Mouse (Mus musculus) thymus, adult 2 months (tissue): ENCODE data around the gene Rpl31. TPM values are rescaled to one million over a fixed set of nuclear protein-coding genes. Genes with fewer than 3 reads are reported as not detected.

ENCODE experiments used
- DNase-seq: peaks from one replicate; pipeline ENCODE4 v3.0.0; 2021
- H3K27ac ChIP-seq: fragments of 200-500 bp; 2 replicates; pipeline ENCODE4 v1.5.1; 2012; ENCODE audit warnings: low read length, control low read depth; ENCODE audit not compliant: control insufficient read depth, insufficient read depth
- H3K27me3 ChIP-seq: fragments of 200-500 bp; 2 replicates; pipeline ENCODE4 v1.6.1; 2012; ENCODE audit warnings: mild to moderate bottlenecking, low read length, moderate library complexity, mixed read lengths; ENCODE audit not compliant: control insufficient read depth, insufficient read depth
- H3K36me3 ChIP-seq: fragments of 200-500 bp; 2 replicates; pipeline ENCODE4 v1.6.1; 2012; ENCODE audit warnings: mild to moderate bottlenecking, low read length, moderate library complexity; ENCODE audit not compliant: control insufficient read depth, insufficient read depth
- H3K4me1 ChIP-seq: fragments of 200-500 bp; replicated peaks from 2 replicates; pipeline ENCODE4 v1.6.1; 2012; ENCODE audit warnings: low read length; ENCODE audit not compliant: control insufficient read depth, insufficient read depth
- H3K4me3 ChIP-seq: fragments of 200-500 bp; 2 replicates; pipeline ENCODE4 v1.5.1; 2012; ENCODE audit warnings: mild to moderate bottlenecking, low read length, control low read depth, moderate library complexity; ENCODE audit not compliant: control insufficient read depth, insufficient read depth
- CTCF ChIP-seq: fragments of 200-500 bp; IDR thresholded peaks from 2 replicates; pipeline ENCODE4 v1.5.1; 2012; ENCODE audit warnings: mild to moderate bottlenecking, control low read depth, low read length, moderate library complexity, borderline replicate concordance; ENCODE audit not compliant: control insufficient read depth, poor library complexity, insufficient read depth; ENCODE audit errors: extremely low read depth
- POLR2A ChIP-seq: fragments of 200-500 bp; IDR thresholded peaks from 2 replicates; pipeline ENCODE4 v1.6.1; 2012; ENCODE audit warnings: mild to moderate bottlenecking, low read length, control low read depth, moderate library complexity; ENCODE audit not compliant: control insufficient read depth, poor library complexity, insufficient read depth; ENCODE audit errors: extremely low read depth
- WGBS: fragments of 180-500 bp; shearing (Covaris S2); methylation state at CpG from one replicate; pipeline ENCODE4 v1.1.7; 2018; 5-methylcytosine and 5-hydroxymethylcytosine counted together
- polyA plus RNA-seq: library from polyadenylated mRNA; depleted of rRNA; stranded (reverse); fragments of >200 nt; gene quantifications from 2 replicates; pipeline ENCODE4 v1.2.3, GENCODE M21; 2012; rRNA removed

Gene Rpl31
- polyA plus RNA-seq, 1 experiment, result 375 TPM

- DNase-seq, result peak; percentile 64
- WGBS, result 10% methylated on average over 12 of the region's 12 CpGs
- no peak overlapping the region for H3K4me3 ChIP-seq
- H3K4me1 ChIP-seq, result peaks cover 7% of the 10 kb centered on the region
- H3K27ac ChIP-seq, result no peak overlapping the region; the same call in 1 of the 2 replicates
- H3K36me3 ChIP-seq, result no peaks in the 10 kb centered on the region
- H3K27me3 ChIP-seq, result no peaks in the 10 kb centered on the region
- no peak for TF ChIP-seq POLR2A
- peak; percentile 29; the same call in 1 of the 2 replicates for TF ChIP-seq CTCF
Measured at GRCm38 (mm10) chr1:39417817-39418216, 50.2 kb downstream of the Rpl31 start.

GRCm38 (mm10) chr1:39418852-39419251 is 51.2 kb downstream of the Rpl31 start:
- no peak overlapping the region for H3K4me3 ChIP-seq
- DNase-seq, result no peak
- H3K27ac ChIP-seq, result no peak overlapping the region
- H3K27me3 ChIP-seq, result no peaks in the 10 kb centered on the region
- H3K4me1 ChIP-seq, result peaks cover 7% of the 10 kb centered on the region
- TF ChIP-seq POLR2A, result no peak
- no peak for TF ChIP-seq CTCF
- H3K36me3 ChIP-seq, result no peaks in the 10 kb centered on the region
- 96% methylated on average over 9 of the region's 9 CpGs for WGBS

- TF ChIP-seq CTCF, result no peak
- TF ChIP-seq POLR2A, result no peak
- Histone ChIP-seq H3K4me3 (no peak overlapping the region), H3K36me3 (no peaks in the 10 kb centered on the region), H3K27me3 (no peaks in the 10 kb centered on the region), H3K4me1 (peaks cover 7% of the 10 kb centered on the region), H3K27ac (no peak overlapping the region)
- no peak for DNase-seq
- over 99% methylated on average over 6 of the region's 6 CpGs for WGBS
Measured at GRCm38 (mm10) chr1:39420987-39421386, 53.3 kb downstream of the Rpl31 start.

Other genes starting within 250 kb of the Rpl31 start
- gene Npas2, start 174.1 kb upstream of the Rpl31 start, polyA plus RNA-seq, result 6.9 and 7.7 TPM in 2 replicates
- gene Tbc1d8, start 110.9 kb downstream of the Rpl31 start, polyA plus RNA-seq, result 24.7 and 26.8 TPM in 2 replicates
- 37.3 and 50.9 TPM in 2 replicates for gene Cnot11, start 167.2 kb downstream of the Rpl31 start, polyA plus RNA-seq
- gene Rnf149, start 209.6 kb downstream of the Rpl31 start, polyA plus RNA-seq, result 16.6 and 21.4 TPM in 2 replicates